Mouse (Mus musculus): ENCODE data around the gene Mgp. TPM values are rescaled to one million over a fixed set of nuclear protein-coding genes. Genes with fewer than 3 reads are reported as not detected.

Gene Mgp
- polyA plus RNA-seq, 1 experiment = 132 TPM

DNA sequence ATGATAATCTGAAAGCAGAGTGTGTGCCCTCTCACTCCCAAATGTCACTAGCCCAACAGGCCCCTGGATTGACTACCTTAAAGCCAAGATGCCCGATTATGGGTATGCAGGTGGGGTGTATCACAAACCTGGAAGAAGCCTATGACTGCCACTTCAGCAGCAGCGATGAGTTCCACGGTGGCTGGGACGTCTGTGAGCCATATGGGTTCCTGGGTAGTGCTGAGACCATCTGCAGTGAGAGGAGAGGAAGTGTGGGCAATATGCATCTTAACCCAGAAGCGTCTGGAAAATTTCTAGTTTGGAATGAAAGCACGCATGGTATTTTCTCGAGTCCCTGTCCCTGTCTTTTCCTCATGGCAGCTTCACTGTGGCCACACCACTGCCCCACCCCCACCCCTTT, 46.0 kb upstream of the Mgp start:
- TF ChIP-seq TCF12 (IDR thresholded peaks at IDR 0.05; ENCODE audit: insufficient read depth, poor library complexity, severe bottlenecking) (no peak), USF1 (IDR thresholded peaks at IDR 0.05; ENCODE audit: low read depth) (no peak), SRF (IDR thresholded peaks at IDR 0.05; ENCODE audit: control insufficient read depth, insufficient read length, low read depth) (no peak), POLR2A (IDR thresholded peaks at IDR 0.05; ENCODE audit: insufficient read length, low read depth) (no peak), MYOG (IDR thresholded peaks at IDR 0.05; ENCODE audit: control insufficient read depth in 1 of 3, insufficient read depth in 1 of 3, insufficient read length in 2 of 3, low read depth in 2 of 3) (no peak), MAX (IDR thresholded peaks at IDR 0.05; ENCODE audit: low read depth) (no peak), E2F4 (IDR thresholded peaks at IDR 0.05; ENCODE audit: insufficient read depth) (no peak), MYOD1 (IDR thresholded peaks at IDR 0.05; ENCODE audit: control insufficient read depth in 1 of 3, insufficient read length in 2 of 3, low read depth in 2 of 3) (no peak), TCF3 (IDR thresholded peaks at IDR 0.05; ENCODE audit: insufficient read length, low read depth) (no peak), POLR2AphosphoS2 (IDR thresholded peaks at IDR 0.05; ENCODE audit: insufficient read length, low read depth) (no peak), CEBPB (IDR thresholded peaks at IDR 0.05; ENCODE audit: insufficient read depth, poor library complexity, severe bottlenecking) (no peak), REST (IDR thresholded peaks at IDR 0.05; ENCODE audit: insufficient read depth, insufficient read length) (no peak)
- H3K36me3 ChIP-seq (ENCODE audit: control insufficient read depth, insufficient read depth) = no peaks in the 10 kb centered on the region
- no peaks in the 10 kb centered on the region for H3K27me3 ChIP-seq (ENCODE audit: control insufficient read depth, insufficient read depth, insufficient read length)
- no peak overlapping the region for H3K4me2 ChIP-seq (ENCODE audit: low read depth)
- no peaks in the 10 kb centered on the region for H3K79me2 ChIP-seq (ENCODE audit: control insufficient read depth, insufficient read depth)
- no peak overlapping the region for H3K4me3 ChIP-seq
- H3ac ChIP-seq (ENCODE audit: control insufficient read depth, insufficient read length) = no peak overlapping the region

- Histone ChIP-seq H3K4me3 (no peak overlapping the region), H3K36me3 (ENCODE audit: control insufficient read depth, insufficient read depth) (no peaks in the 10 kb centered on the region), H3K79me2 (ENCODE audit: control insufficient read depth, insufficient read depth) (no peaks in the 10 kb centered on the region), H3ac (ENCODE audit: control insufficient read depth, insufficient read length) (no peak overlapping the region), H3K27me3 (ENCODE audit: control insufficient read depth, insufficient read depth, insufficient read length) (no peaks in the 10 kb centered on the region), H3K4me2 (ENCODE audit: low read depth) (no peak overlapping the region)
- TF ChIP-seq CEBPB (IDR thresholded peaks at IDR 0.05; ENCODE audit: insufficient read depth, poor library complexity, severe bottlenecking) (no peak), E2F4 (IDR thresholded peaks at IDR 0.05; ENCODE audit: insufficient read depth) (no peak)
These were observed 45.0 kb upstream of the Mgp start for GRCm38 (mm10) chr6:136920320-136921257.

- Histone ChIP-seq H3K27me3 (ENCODE audit: control insufficient read depth, insufficient read depth, insufficient read length) (no peaks in the 10 kb centered on the region), H3K4me3 (no peak overlapping the region), H3K36me3 (ENCODE audit: control insufficient read depth, insufficient read depth) (no peaks in the 10 kb centered on the region), H3K4me2 (ENCODE audit: low read depth) (no peak overlapping the region), H3ac (ENCODE audit: control insufficient read depth, insufficient read length) (no peak overlapping the region), H3K79me2 (ENCODE audit: control insufficient read depth, insufficient read depth) (no peaks in the 10 kb centered on the region)
- no peak for TF ChIP-seq SRF (IDR thresholded peaks at IDR 0.05; ENCODE audit: control insufficient read depth, insufficient read length, low read depth)
- TF ChIP-seq REST (IDR thresholded peaks at IDR 0.05; ENCODE audit: insufficient read depth, insufficient read length) = no peak
- TF ChIP-seq POLR2A (IDR thresholded peaks at IDR 0.05; ENCODE audit: insufficient read length, low read depth) = no peak
- TF ChIP-seq CEBPB (IDR thresholded peaks at IDR 0.05; ENCODE audit: insufficient read depth, poor library complexity, severe bottlenecking) = no peak
- TF ChIP-seq MAX (IDR thresholded peaks at IDR 0.05; ENCODE audit: low read depth) = no peak
- no peak for TF ChIP-seq POLR2AphosphoS2 (IDR thresholded peaks at IDR 0.05; ENCODE audit: insufficient read length, low read depth)
- TF ChIP-seq MYOG (IDR thresholded peaks at IDR 0.05; ENCODE audit: control insufficient read depth in 1 of 3, insufficient read depth in 1 of 3, insufficient read length in 2 of 3, low read depth in 2 of 3) = no peak
- TF ChIP-seq USF1 (IDR thresholded peaks at IDR 0.05; ENCODE audit: low read depth) = no peak
- TF ChIP-seq E2F4 (IDR thresholded peaks at IDR 0.05; ENCODE audit: insufficient read depth) = no peak
- TF ChIP-seq TCF3 (IDR thresholded peaks at IDR 0.05; ENCODE audit: insufficient read length, low read depth) = no peak
These were observed 42.3 kb upstream of the Mgp start for GRCm38 (mm10) chr6:136917885-136918284.

DNA sequence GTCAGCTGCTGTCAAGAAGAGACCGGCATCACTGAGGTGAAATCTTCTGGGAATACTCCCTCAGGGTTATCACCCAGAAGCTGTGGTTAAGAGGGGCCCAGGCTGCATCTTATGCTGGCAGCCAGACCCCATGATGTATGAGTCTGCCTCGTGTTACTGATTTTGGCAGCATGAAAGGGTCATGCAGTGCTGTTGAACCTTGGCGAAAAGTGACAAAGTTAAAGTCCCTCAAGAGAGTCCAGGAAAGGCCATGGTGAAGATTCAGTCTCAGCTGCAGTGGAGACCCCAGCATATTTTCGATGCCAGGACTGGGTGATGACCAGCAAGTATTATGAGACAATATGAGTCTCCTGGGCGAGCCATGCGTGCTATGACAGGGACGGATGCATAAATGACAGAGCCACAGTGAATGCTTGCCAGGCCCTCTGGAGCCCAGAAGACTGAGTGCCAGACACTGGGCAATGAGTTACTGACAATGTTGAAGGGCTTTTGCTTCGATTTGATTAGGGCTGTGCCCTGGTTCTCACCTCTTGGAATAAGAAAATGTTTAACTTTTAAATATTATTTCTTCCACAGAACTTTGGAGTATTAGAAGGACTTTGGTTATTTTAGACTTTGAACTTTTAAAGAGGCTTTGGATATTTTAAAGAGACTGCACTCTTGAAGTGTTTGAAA, 40.2 kb upstream of the Mgp start:
- H3K4me2 ChIP-seq (ENCODE audit: low read depth) = no peak overlapping the region
- TF ChIP-seq MAX (IDR thresholded peaks at IDR 0.05; ENCODE audit: low read depth) (no peak), USF1 (IDR thresholded peaks at IDR 0.05; ENCODE audit: low read depth) (no peak), REST (IDR thresholded peaks at IDR 0.05; ENCODE audit: insufficient read depth, insufficient read length) (no peak), SRF (IDR thresholded peaks at IDR 0.05; ENCODE audit: control insufficient read depth, insufficient read length, low read depth) (no peak), POLR2A (IDR thresholded peaks at IDR 0.05; ENCODE audit: insufficient read length, low read depth) (no peak), TCF12 (IDR thresholded peaks at IDR 0.05; ENCODE audit: insufficient read depth, poor library complexity, severe bottlenecking) (no peak), E2F4 (IDR thresholded peaks at IDR 0.05; ENCODE audit: insufficient read depth) (no peak), TCF3 (IDR thresholded peaks at IDR 0.05; ENCODE audit: insufficient read length, low read depth) (no peak), MYOG (IDR thresholded peaks at IDR 0.05; ENCODE audit: control insufficient read depth in 1 of 3, insufficient read depth in 1 of 3, insufficient read length in 2 of 3, low read depth in 2 of 3) (no peak), CEBPB (IDR thresholded peaks at IDR 0.05; ENCODE audit: insufficient read depth, poor library complexity, severe bottlenecking) (no peak), MYOD1 (IDR thresholded peaks at IDR 0.05; ENCODE audit: control insufficient read depth in 1 of 3, insufficient read length in 2 of 3, low read depth in 2 of 3) (no peak), POLR2AphosphoS2 (IDR thresholded peaks at IDR 0.05; ENCODE audit: insufficient read length, low read depth) (no peak)
- no peaks in the 10 kb centered on the region for H3K79me2 ChIP-seq (ENCODE audit: control insufficient read depth, insufficient read depth)
- H3ac ChIP-seq (ENCODE audit: control insufficient read depth, insufficient read length) = no peak overlapping the region
- H3K27me3 ChIP-seq (ENCODE audit: control insufficient read depth, insufficient read depth, insufficient read length) = no peaks in the 10 kb centered on the region
- no peak overlapping the region for H3K4me3 ChIP-seq
- H3K36me3 ChIP-seq (ENCODE audit: control insufficient read depth, insufficient read depth) = no peaks in the 10 kb centered on the region

Data from myocyte (in vitro differentiated cells).